In genomic region chr4:55006024-55006423, GRCm38 (mm10) we compare ENCODE assay signal across 9 mouse cellular contexts.
A peak's percentile ranks its signal among the peaks of the same experiment; 100 is the strongest.
DNase-seq lines count a peak whose midpoint lies in the region; ATAC-seq and TF ChIP-seq lines count a peak whose summit lies in the region.
"Had no signal": no experiment of that assay in that cellular context is flagged by ENCODE, and none has a peak within 500 bp of the region (broad histone marks: within the 10 kb centered on the region; RNA-seq: fewer than 3 reads in every experiment).

No protein-coding gene starts in this region.

- no peak overlapping the region for H3K4me3 ChIP-seq in left cerebral cortex, adult 2 months
- H3K4me3 ChIP-seq in forebrain, embryonic 12.5 days (replicated peaks) = no peak overlapping the region
- H3K4me3 ChIP-seq in intestine, embryonic 14.5 days (ENCODE audit: low read depth, low read length) = no peak overlapping the region
- H3K4me3 ChIP-seq in neural tube, embryonic 15.5 days (replicated peaks) = no peak overlapping the region

- no peaks in the 10 kb centered on the region for H3K27me3 ChIP-seq in forebrain, embryonic 12.5 days
- no peaks in the 10 kb centered on the region for H3K27me3 ChIP-seq in intestine, embryonic 14.5 days (replicated peaks; ENCODE audit: control insufficient read depth, insufficient read depth, low read length)
- no peaks in the 10 kb centered on the region for H3K27me3 ChIP-seq in neural tube, embryonic 15.5 days (replicated peaks)

- intact Hi-C loops in left cerebral cortex, adult 2 months (cut with DNase I) = no loop called here

- no peak overlapping the region for H3K9ac ChIP-seq in forebrain, embryonic 12.5 days
- no peak overlapping the region for H3K9ac ChIP-seq in intestine, embryonic 14.5 days (ENCODE audit: low read length)
- H3K9ac ChIP-seq in neural tube, embryonic 15.5 days (replicated peaks) = no peak overlapping the region

- H3K9me3 ChIP-seq in forebrain, embryonic 12.5 days = no peaks in the 10 kb centered on the region
- no peaks in the 10 kb centered on the region for H3K9me3 ChIP-seq in intestine, embryonic 14.5 days (ENCODE audit: control insufficient read depth, low read length)
- no peaks in the 10 kb centered on the region for H3K9me3 ChIP-seq in neural tube, embryonic 15.5 days (replicated peaks)

- DNase-seq in left cerebral cortex, adult 2 months (ENCODE audit: extremely low spot score in 1 of 2, low spot score in 2 of 2) = no peak
- DNase-seq in left cerebral cortex, adult 18-20 months (ENCODE audit: low spot score in 2 of 2) = no peak
- no peak for DNase-seq in intestine, embryonic 14.5 days (ENCODE audit: low spot score)
- DNase-seq in cerebellum, adult 11-12 months = no peak
- no peak for DNase-seq in urinary bladder, adult 18-20 months (ENCODE audit: low spot score in 2 of 2)

- ATAC-seq in forebrain, embryonic 12.5 days (ENCODE audit: low FRiP score) = no peak
- ATAC-seq in intestine, embryonic 14.5 days (replicated peaks; ENCODE audit: low FRiP score, low TSS enrichment, low read depth) = no peak
- no peak for ATAC-seq in neural tube, embryonic 15.5 days (ENCODE audit: low FRiP score)
- ATAC-seq in activated CD4-positive, CD25-positive, alpha-beta regulatory T cell, adult 4 months = no peak

- TF ChIP-seq CTCF in left cerebral cortex, adult 2 months (IDR thresholded peaks at IDR 0.05) = no peak

- WGBS in forebrain, embryonic 12.5 days = 18% methylated on average over 1 of the region's 1 CpGs
- WGBS in intestine, embryonic 14.5 days = 61% methylated on average over 1 of the region's 1 CpGs
- 25% methylated on average over 1 of the region's 1 CpGs for WGBS in neural tube, embryonic 15.5 days

- H3K4me1 ChIP-seq in forebrain, embryonic 12.5 days = peaks cover 36% of the 10 kb centered on the region
- H3K4me1 ChIP-seq in intestine, embryonic 14.5 days (replicated peaks; ENCODE audit: control insufficient read depth, insufficient read depth, low read length) = peaks cover 27% of the 10 kb centered on the region
- H3K4me1 ChIP-seq in neural tube, embryonic 15.5 days = peaks cover 32% of the 10 kb centered on the region

- H3K27ac ChIP-seq in left cerebral cortex, adult 2 months = peak overlapping the region; percentile 81
- peak overlapping the region; percentile 89 for H3K27ac ChIP-seq in forebrain, embryonic 12.5 days
- H3K27ac ChIP-seq in intestine, embryonic 14.5 days (ENCODE audit: low read depth) = peak overlapping the region; percentile 74
- peak overlapping the region; percentile 87 for H3K27ac ChIP-seq in neural tube, embryonic 15.5 days (replicated peaks)
- H3K27ac ChIP-seq: macrophage had no signal

- peaks cover 53% of the 10 kb centered on the region for H3K36me3 ChIP-seq in forebrain, embryonic 12.5 days (replicated peaks)
- peaks cover 40% of the 10 kb centered on the region for H3K36me3 ChIP-seq in intestine, embryonic 14.5 days (ENCODE audit: control insufficient read depth, insufficient read depth, low read length)
- H3K36me3 ChIP-seq in neural tube, embryonic 15.5 days = peaks cover 37% of the 10 kb centered on the region

- H3K4me2 ChIP-seq in forebrain, embryonic 12.5 days = peak overlapping the region; percentile 37; the same call in 1 of the 2 replicates
- peak overlapping the region; percentile 40 for H3K4me2 ChIP-seq in intestine, embryonic 14.5 days (ENCODE audit: low read length)
- peak overlapping the region; percentile 43; the same call in 1 of the 2 replicates for H3K4me2 ChIP-seq in neural tube, embryonic 15.5 days
